Comparison of ENCODE assay signal across 7 mouse cellular contexts in genomic region chr11:40753836-40754235, GRCm38 (mm10). TPM values are rescaled to one million over a fixed set of nuclear protein-coding genes. Genes with fewer than 3 reads are reported as not detected.
DNase-seq lines count a peak whose midpoint lies in the region; ATAC-seq and TF ChIP-seq lines count a peak whose summit lies in the region.

No protein-coding gene starts in this region.

- no peak for TF ChIP-seq CTCF in layer of hippocampus, adult 2 months (conservative IDR thresholded peaks at IDR 0.05)
- TF ChIP-seq CTCF in midbrain, postnatal 0 days (IDR thresholded peaks at IDR 0.05) = no peak

- no peak overlapping the region for H3K9ac ChIP-seq in embryonic facial prominence, embryonic 13.5 days
- H3K9ac ChIP-seq in midbrain, postnatal 0 days (replicated peaks; ENCODE audit: low read length, poor library complexity, severe bottlenecking) = no peak overlapping the region

- peak overlapping the region; percentile 80 for H3K4me2 ChIP-seq in embryonic facial prominence, embryonic 13.5 days
- H3K4me2 ChIP-seq in midbrain, postnatal 0 days (ENCODE audit: low read depth, low read length, poor library complexity, severe bottlenecking) = peak overlapping the region; percentile 93; the same call in 1 of the 2 replicates

- H3K36me3 ChIP-seq in embryonic facial prominence, embryonic 13.5 days = peaks cover 19% of the 10 kb centered on the region; the same call in 1 of the 2 replicates
- H3K36me3 ChIP-seq in midbrain, postnatal 0 days (ENCODE audit: insufficient read depth, low read length) = 0 out of 2 replicates have a peak, but pooled peaks cover 3% of the 10 kb centered on the region

- intact Hi-C loops in heart, postnatal 10 days (cut with DNase I) = loop anchor here (2.0 kb wide), 1 partner anchor 59 kb away; the partner anchor contains the start of gene Mat2b

- H3K27ac ChIP-seq in layer of hippocampus, adult 2 months = no peak overlapping the region
- no peak overlapping the region for H3K27ac ChIP-seq in embryonic facial prominence, embryonic 13.5 days
- no peak overlapping the region for H3K27ac ChIP-seq in midbrain, postnatal 0 days (ENCODE audit: low read depth, low read length)

- no peak for ATAC-seq in embryonic facial prominence, embryonic 13.5 days (ENCODE audit: insufficient number of reproducible peaks, insufficient read depth, low FRiP score, low TSS enrichment, low read depth)
- no peak for ATAC-seq in midbrain, postnatal 0 days (ENCODE audit: low FRiP score)

- DNase-seq in layer of hippocampus, adult 2 months (ENCODE audit: low spot score in 2 of 2) = no peak
- DNase-seq in layer of hippocampus, postnatal 36 days = no peak
- DNase-seq in heart, postnatal 10 days = peak; percentile 57 to 61
- DNase-seq in midbrain, postnatal 0 days (ENCODE audit: low spot score) = no peak
- no peak for DNase-seq in thymus, postnatal 25 days
- no peak for DNase-seq in thymus, postnatal 10 days (ENCODE audit: low spot score in 2 of 2)

- H3K9me3 ChIP-seq in embryonic facial prominence, embryonic 13.5 days = no peaks in the 10 kb centered on the region
- H3K9me3 ChIP-seq in midbrain, postnatal 0 days (ENCODE audit: low read length) = no peaks in the 10 kb centered on the region

- WGBS in embryonic facial prominence, embryonic 13.5 days = 54% methylated on average over 6 of the region's 6 CpGs
- 75% methylated on average over 6 of the region's 6 CpGs for WGBS in midbrain, postnatal 0 days

- peaks cover 12% of the 10 kb centered on the region; the same call in 1 of the 2 replicates for H3K4me1 ChIP-seq in embryonic facial prominence, embryonic 13.5 days
- H3K4me1 ChIP-seq in midbrain, postnatal 0 days (ENCODE audit: insufficient read depth, low read length) = no peaks in the 10 kb centered on the region

- peak overlapping the region; percentile 98; the same call in 1 of the 2 replicates for H3K4me3 ChIP-seq in layer of hippocampus, adult 2 months
- peak overlapping the region; percentile 71 for H3K4me3 ChIP-seq in embryonic facial prominence, embryonic 13.5 days
- no peak overlapping the region for H3K4me3 ChIP-seq in midbrain, postnatal 0 days (ENCODE audit: low read depth, low read length)

- H3K27me3 ChIP-seq in embryonic facial prominence, embryonic 13.5 days = no peaks in the 10 kb centered on the region
- no peaks in the 10 kb centered on the region for H3K27me3 ChIP-seq in midbrain, postnatal 0 days (ENCODE audit: insufficient read depth, low read length)

RNA-seq across cellular contexts. Expression of gene Ccng1, which starts 1.3 kb away (rescaled TPM):
- 10 to 100 TPM; 63.0 to 63.2 TPM for total RNA-seq in layer of hippocampus, adult 2 months (2021)
- total RNA-seq in layer of hippocampus, postnatal 36 days (2021) = 10 to 100 TPM; 66.6 to 70.5 TPM
- polyA plus RNA-seq in embryonic facial prominence, embryonic 13.5 days (2015; fragmentation: Nextera tagmentation; extraction: Ambion mirVana) = 36.1 and 39.5 TPM in 2 replicates
- total RNA-seq in heart, postnatal 10 days (2021) = 100 to 1,000 TPM; 231 TPM
- total RNA-seq in midbrain, postnatal 0 days (2014; rRNA removed) = 51.8 and 56.7 TPM in 2 replicates
- 28.4 and 29.7 TPM in 2 replicates for polyA plus RNA-seq in midbrain, postnatal 0 days (2015; fragmentation: Nextera tagmentation; extraction: Ambion mirVana)

RNA-seq across cellular contexts. Expression of gene Nudcd2, which starts 20.4 kb away (rescaled TPM):
- 10 to 100 TPM; 16.1 to 25.0 TPM for total RNA-seq in layer of hippocampus, adult 2 months (2021)
- 10 to 100 TPM; 20.4 to 22.1 TPM for total RNA-seq in layer of hippocampus, postnatal 36 days (2021)
- polyA plus RNA-seq in embryonic facial prominence, embryonic 13.5 days (2015; fragmentation: Nextera tagmentation; extraction: Ambion mirVana) = 161 and 175 TPM in 2 replicates
- 10 to 100 TPM; 22.1 to 22.6 TPM for total RNA-seq in heart, postnatal 10 days (2021)
- 17.4 and 20.1 TPM in 2 replicates for total RNA-seq in midbrain, postnatal 0 days (2014; rRNA removed)
- polyA plus RNA-seq in midbrain, postnatal 0 days (2015; fragmentation: Nextera tagmentation; extraction: Ambion mirVana) = 42.0 and 45.9 TPM in 2 replicates

RNA-seq across cellular contexts. Expression of gene Hmmr, which starts 20.6 kb away (rescaled TPM):
- total RNA-seq in layer of hippocampus, adult 2 months (2021) = under 1 TPM; 0.20 to 0.51 TPM
- under 1 TPM; 0.30 to 0.61 TPM for total RNA-seq in layer of hippocampus, postnatal 36 days (2021)
- 49.7 and 52.0 TPM in 2 replicates for polyA plus RNA-seq in embryonic facial prominence, embryonic 13.5 days (2015; fragmentation: Nextera tagmentation; extraction: Ambion mirVana)
- total RNA-seq in heart, postnatal 10 days (2021) = 10 to 100 TPM; 10.1 to 10.7 TPM
- 1.9 and 3.5 TPM in 2 replicates for total RNA-seq in midbrain, postnatal 0 days (2014; rRNA removed)
- 1.9 and 2.5 TPM in 2 replicates for polyA plus RNA-seq in midbrain, postnatal 0 days (2015; fragmentation: Nextera tagmentation; extraction: Ambion mirVana)

RNA-seq across cellular contexts. Expression of gene Mat2b, which starts 58.8 kb away (rescaled TPM):
- total RNA-seq in layer of hippocampus, adult 2 months (2021) = 100 to 1,000 TPM; 125 to 128 TPM
- 100 to 1,000 TPM; 120 to 130 TPM for total RNA-seq in layer of hippocampus, postnatal 36 days (2021)
- polyA plus RNA-seq in embryonic facial prominence, embryonic 13.5 days (2015; fragmentation: Nextera tagmentation; extraction: Ambion mirVana) = 90.4 and 109 TPM in 2 replicates
- 10 to 100 TPM; 95.1 to 96.9 TPM for total RNA-seq in heart, postnatal 10 days (2021)
- 27.0 and 41.3 TPM in 2 replicates for total RNA-seq in midbrain, postnatal 0 days (2014; rRNA removed)
- 41.5 and 41.9 TPM in 2 replicates for polyA plus RNA-seq in midbrain, postnatal 0 days (2015; fragmentation: Nextera tagmentation; extraction: Ambion mirVana)

Comparison
In these comparisons a context has a peak if more than half of its experiments do, and no peak if none do; other contexts are left out.
1. DNase-seq: peak in heart, postnatal 10 days (2 of 2); none in layer of hippocampus, adult 2 months (0 of 2), layer of hippocampus, postnatal 36 days (0 of 2), midbrain, postnatal 0 days (single experiment), thymus, postnatal 25 days (single experiment) and thymus, postnatal 10 days (0 of 2).